Mouse (Mus musculus) MEL (cell line): ENCODE data around the gene Lrrc4. TPM values are rescaled to one million over a fixed set of nuclear protein-coding genes. Genes with fewer than 3 reads are reported as not detected.
A peak's percentile ranks its signal among the peaks of the same experiment; 100 is the strongest.

Experiments used
- DNase-seq: peaks from one replicate; pipeline ENCODE4 v3.0.0; 2011; ENCODE audit warnings: low read depth, low spot score
- H3K27ac ChIP-seq: 2 replicates; pipeline ENCODE4 v1.5.1; 2012; ENCODE audit warnings: low read depth, mild to moderate bottlenecking, control low read depth, low read length, moderate library complexity; ENCODE audit not compliant: control insufficient read depth
- H3K27me3 ChIP-seq, 2 experiments: fragments of 150-350 bp in 1 of 2; sonication (generic) in 1 of 2; 2 replicates each; pipeline ENCODE4 v1.6.1; 2012; ENCODE audit warnings: low read length in 2 of 2, mild to moderate bottlenecking in 2 of 2, improper control_type of control experiment in 1 of 2, moderate library complexity in 1 of 2; ENCODE audit not compliant: insufficient read depth in 2 of 2, control insufficient read depth in 1 of 2
- H3K36me3 ChIP-seq, 2 experiments: 2 replicates each; pipeline ENCODE4 v1.6.1; 2012 to 2014; ENCODE audit warnings: low read length in 2 of 2, improper control_type of control experiment in 1 of 2, inconsistent platforms in 1 of 2, mild to moderate bottlenecking in 1 of 2; ENCODE audit not compliant: insufficient read depth in 2 of 2, control insufficient read depth in 1 of 2
- H3K4me1 ChIP-seq, 2 experiments: fragments of 150-350 bp in 1 of 2; sonication (generic) in 1 of 2; 2 replicates each; pipeline ENCODE4 v1.6.1; 2012; ENCODE audit warnings: low read length in 2 of 2, improper control_type of control experiment in 1 of 2, mild to moderate bottlenecking in 1 of 2; ENCODE audit not compliant: insufficient read depth in 2 of 2, control insufficient read depth in 1 of 2
- H3K4me3 ChIP-seq, 2 experiments: fragments of 150-350 bp in 1 of 2; sonication (generic) in 1 of 2; 2 replicates each; pipeline ENCODE4 v1.5.1; 2012; ENCODE audit warnings: low read depth in 2 of 2, low read length in 2 of 2, mild to moderate bottlenecking in 2 of 2, moderate library complexity in 2 of 2, control low read depth in 1 of 2, improper control_type of control experiment in 1 of 2; ENCODE audit not compliant: control insufficient read depth in 1 of 2, insufficient read depth in 1 of 2
- H3K79me2 ChIP-seq: 2 replicates; pipeline ENCODE4 v1.6.1; 2012; ENCODE audit warnings: mild to moderate bottlenecking, low read length, moderate library complexity; ENCODE audit not compliant: control insufficient read depth, poor library complexity, insufficient read depth
- H3K9ac ChIP-seq: 2 replicates; pipeline ENCODE4 v1.6.1; 2012; ENCODE audit warnings: low read depth, mild to moderate bottlenecking, control low read depth, low read length, moderate library complexity; ENCODE audit not compliant: control insufficient read depth, poor library complexity, severe bottlenecking
- H3K9me3 ChIP-seq: fragments of 150-350 bp; sonication (generic); replicated peaks from 2 replicates; pipeline ENCODE4 v1.6.1; 2012; ENCODE audit warnings: mild to moderate bottlenecking, low read length, improper control_type of control experiment, moderate library complexity; ENCODE audit not compliant: insufficient read depth
- BHLHE40 ChIP-seq: IDR thresholded peaks from 2 replicates; pipeline ENCODE4 v1.6.1; 2012; ENCODE audit warnings: low read depth, mild to moderate bottlenecking, inconsistent platforms, low read length, improper control_type of control experiment, borderline replicate concordance
- CTCF ChIP-seq, 3 experiments: IDR thresholded peaks in 2 of 3; conservative IDR thresholded peaks in 1 of 3; 2 replicates each; pipeline ENCODE4 v1.5.1; 2011 to 2012; ENCODE audit warnings: low read length in 3 of 3, low read depth in 2 of 3, mild to moderate bottlenecking in 2 of 3, improper control_type of control experiment in 1 of 3, inconsistent platforms in 1 of 3, mixed read lengths in 1 of 3, moderate library complexity in 1 of 3; ENCODE audit not compliant: control insufficient read depth in 1 of 3, insufficient read depth in 1 of 3, poor library complexity in 1 of 3, severe bottlenecking in 1 of 3
- ELF1 ChIP-seq: IDR thresholded peaks from 2 replicates; pipeline ENCODE4 v1.6.1; 2014; ENCODE audit warnings: low read depth, mild to moderate bottlenecking, inconsistent platforms, low read length, improper control_type of control experiment, moderate library complexity
- JUND ChIP-seq: IDR thresholded peaks from 2 replicates; pipeline ENCODE4 v1.6.1; 2011; ENCODE audit warnings: low read depth, mild to moderate bottlenecking, improper control_type of control experiment, low read length
- KAT2A ChIP-seq: conservative IDR thresholded peaks from 2 replicates; pipeline ENCODE4 v1.6.1; 2012; ENCODE audit warnings: low read depth, low read length, improper control_type of control experiment, inconsistent platforms
- MAFK ChIP-seq: IDR thresholded peaks from 2 replicates; pipeline ENCODE4 v1.6.1; 2011; ENCODE audit warnings: low read depth, mild to moderate bottlenecking, low read length, improper control_type of control experiment, borderline replicate concordance
- MXI1 ChIP-seq: IDR thresholded peaks from 2 replicates; pipeline ENCODE4 v1.6.1; 2011; ENCODE audit warnings: mild to moderate bottlenecking, low read depth, low read length, improper control_type of control experiment
- NRF1 ChIP-seq: IDR thresholded peaks from 2 replicates; pipeline ENCODE4 v1.6.1; 2014; ENCODE audit warnings: low read depth, mild to moderate bottlenecking, inconsistent platforms, low read length, improper control_type of control experiment, moderate library complexity; ENCODE audit not compliant: poor library complexity, insufficient read depth, severe bottlenecking
- POLR2AphosphoS2 ChIP-seq: IDR thresholded peaks from 2 replicates; pipeline ENCODE4 v1.6.1; 2011; ENCODE audit warnings: low read length, improper control_type of control experiment
- POLR2AphosphoS5 ChIP-seq: IDR thresholded peaks from 2 replicates; pipeline ENCODE4 v1.6.1; 2012; ENCODE audit warnings: low read depth, borderline replicate concordance, mild to moderate bottlenecking, inconsistent platforms, low read length, moderate library complexity, mixed read lengths
- RCOR1 ChIP-seq: IDR thresholded peaks from 2 replicates; pipeline ENCODE4 v1.6.1; 2012; ENCODE audit warnings: low read depth, mild to moderate bottlenecking, inconsistent platforms, low read length, improper control_type of control experiment
- SMC3 ChIP-seq: IDR thresholded peaks from 2 replicates; pipeline ENCODE4 v1.6.1; 2011; ENCODE audit warnings: low read depth, low read length, improper control_type of control experiment
- TAL1 ChIP-seq: IDR thresholded peaks from 2 replicates; pipeline ENCODE4 v1.6.1; 2012; ENCODE audit warnings: mild to moderate bottlenecking, inconsistent platforms, low read length, moderate library complexity, mixed read lengths
- UBTF ChIP-seq: IDR thresholded peaks from 2 replicates; pipeline ENCODE4 v1.6.1; 2012; ENCODE audit warnings: low read depth, mild to moderate bottlenecking, inconsistent platforms, low read length, improper control_type of control experiment, moderate library complexity, borderline replicate concordance; ENCODE audit not compliant: insufficient read depth
- USF1 ChIP-seq: IDR thresholded peaks from 2 replicates; pipeline ENCODE4 v1.6.1; 2014; ENCODE audit warnings: low read depth, mild to moderate bottlenecking, inconsistent platforms, low read length, improper control_type of control experiment, moderate library complexity
- polyA plus RNA-seq, 2 experiments: library from polyadenylated mRNA; stranded (reverse) in 1 of 2; unstranded in 1 of 2; fragments of >175 nt in 1 of 2; fragments of >200 nt in 1 of 2; gene quantifications; 2 replicates each; pipeline versions ENCODE4 v1.2.1 to v1.2.4; 2012; ENCODE audit warnings: low replicate concordance in 2 of 2, low read depth in 1 of 2; ENCODE audit not compliant: insufficient read length in 2 of 2, insufficient read depth in 1 of 2, missing spikeins in 1 of 2
- total RNA-seq: library from RNA; depleted of rRNA; stranded (reverse); fragments of 300-350 nt; gene quantifications from 2 replicates; pipeline ENCODE4 v1.2.3, GENCODE M21; 2012

Lrrc4 gene
- total and polyA plus RNA-seq, 3 experiments, result 0.07 to 0.12 TPM; not detected in 1

DNA sequence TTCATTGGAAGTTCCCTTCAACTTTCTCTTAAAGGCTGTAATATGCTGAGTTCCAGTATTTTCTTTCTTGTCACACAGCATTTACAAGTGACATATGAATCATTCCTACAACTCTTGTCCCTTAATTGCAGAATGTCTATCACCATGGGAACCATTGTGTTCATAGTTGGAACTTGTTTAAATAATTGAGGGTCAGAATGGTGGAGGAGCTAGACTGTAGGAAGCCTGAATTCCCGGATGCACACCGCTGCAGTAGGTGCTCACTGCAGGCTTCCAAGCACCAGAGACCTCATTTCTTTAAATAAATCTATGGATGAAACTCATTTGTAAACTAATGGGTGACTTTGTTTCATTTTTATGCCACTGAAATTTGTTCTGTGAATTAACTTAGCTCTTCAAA lies 201.7 kb downstream of the Lrrc4 start:
- Histone ChIP-seq H3K36me3 (peaks cover 0 to 14% of the 10 kb centered on the region in 2 experiments; a peak in 3 of 4 replicates), H3K9me3 (no peaks in the 10 kb centered on the region), H3K79me2 (no peaks in the 10 kb centered on the region), H3K4me1 (no peaks in the 10 kb centered on the region), H3K27ac (no peak overlapping the region), H3K27me3 (no peaks in the 10 kb centered on the region), H3K9ac (no peak overlapping the region), H3K4me3 (no peak overlapping the region)
- TF ChIP-seq MAFK, result no peak
- TF ChIP-seq RCOR1, result no peak
- TF ChIP-seq JUND, result no peak
- no peak for TF ChIP-seq NRF1
- TF ChIP-seq USF1, result no peak
- TF ChIP-seq POLR2AphosphoS2, result no peak
- no peak for DNase-seq

DNA sequence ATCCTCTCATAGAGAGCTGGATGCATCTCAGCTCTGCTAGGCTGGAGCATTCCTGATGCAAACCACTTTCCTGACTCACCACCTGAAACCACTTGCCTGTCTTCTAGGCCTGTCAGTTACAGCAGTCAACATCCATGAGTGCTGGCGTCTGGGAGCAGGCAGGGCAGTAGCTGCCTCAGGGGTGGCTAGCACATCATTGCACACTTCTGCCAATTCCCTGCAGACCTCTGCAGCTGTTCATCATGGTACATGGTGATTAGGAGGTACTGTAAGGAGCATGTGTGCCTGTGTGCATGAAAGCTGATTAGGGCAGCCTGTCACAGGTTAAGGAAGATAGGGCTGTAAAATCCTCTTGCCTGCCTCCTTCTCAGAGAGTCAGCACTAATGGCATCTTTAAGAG lies 203.1 kb downstream of the Lrrc4 start:
- Histone ChIP-seq H3K9ac (no peak overlapping the region), H3K27ac (no peak overlapping the region), H3K27me3 (no peaks in the 10 kb centered on the region), H3K9me3 (no peaks in the 10 kb centered on the region), H3K79me2 (no peaks in the 10 kb centered on the region), H3K36me3 (peaks cover 5 to 14% of the 10 kb centered on the region in 2 experiments), H3K4me1 (0 out of 4 replicates have a peak, but pooled peaks cover 0 to 4% of the 10 kb centered on the region in 2 experiments), H3K4me3 (no peak overlapping the region)
- DNase-seq, result no peak
- no peak for TF ChIP-seq UBTF
- TF ChIP-seq KAT2A, result no peak
- peak; percentile 27; the same call in 1 of the 2 replicates for TF ChIP-seq TAL1

DNA sequence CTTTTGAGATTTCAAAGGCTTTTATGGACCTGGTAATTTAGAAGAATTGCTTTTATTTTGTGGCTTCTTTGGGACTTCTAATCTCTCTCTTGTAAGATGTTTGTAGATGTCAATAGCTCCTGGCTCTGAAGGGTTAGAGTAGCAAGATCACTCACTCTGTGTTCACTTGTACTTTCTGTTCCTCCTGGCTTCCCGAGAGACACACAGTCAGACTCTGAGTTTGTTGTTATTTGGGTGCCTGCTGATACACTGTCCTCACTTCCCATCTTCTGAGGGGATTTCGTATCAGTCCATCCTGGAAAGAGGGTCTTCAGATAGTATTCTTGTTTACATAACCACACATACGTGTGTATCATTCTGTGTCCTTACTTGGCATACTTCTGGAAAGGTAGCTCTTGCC lies 208.6 kb downstream of the Lrrc4 start:
- peaks cover 5 to 34% of the 10 kb centered on the region in 2 experiments for H3K36me3 ChIP-seq

More for the DNA sequence above, 208.6 kb downstream of the Lrrc4 start:
- peaks cover 6 to 21% of the 10 kb centered on the region in 2 experiments for H3K4me1 ChIP-seq
- no peak for TF ChIP-seq POLR2AphosphoS5
- TF ChIP-seq CTCF (IDR thresholded peaks at IDR 0.05 in 2 of 3, conservative IDR thresholded peaks at IDR 0.05 in 1 of 3; ENCODE audit: control insufficient read depth in 1 of 3, insufficient read depth in 1 of 3, low read depth in 2 of 3, low read length in 3 of 3, poor library complexity in 1 of 3, severe bottlenecking in 1 of 3), result no peak
- no peak for TF ChIP-seq BHLHE40
- TF ChIP-seq MXI1, result 0 out of 2 replicates have a peak, but pooled peaks have one; percentile 20
- no peak for TF ChIP-seq UBTF
- no peak for TF ChIP-seq ELF1
- TF ChIP-seq SMC3, result no peak
- H3K27me3 ChIP-seq, result no peaks in the 10 kb centered on the region
- no peaks in the 10 kb centered on the region for H3K9me3 ChIP-seq
- H3K27ac ChIP-seq, result 0 out of 2 replicates have a peak overlapping the region, but pooled peaks have one; percentile 2
- H3K4me3 ChIP-seq, result no peak overlapping the region
- DNase-seq, result no peak
- H3K79me2 ChIP-seq, result peaks cover 1% of the 10 kb centered on the region; the same call in 1 of the 2 replicates
- no peak overlapping the region for H3K9ac ChIP-seq
